Mouse (Mus musculus) kidney, postnatal 4 days (tissue): ENCODE data around the gene Cacng4.

Source experiments
- DNase-seq, 2 experiments: peaks; one replicate each; pipeline ENCODE4 v3.0.0; 2021; ENCODE audit warnings: mixed read lengths in 2 of 2

Cacng4 gene

DNA sequence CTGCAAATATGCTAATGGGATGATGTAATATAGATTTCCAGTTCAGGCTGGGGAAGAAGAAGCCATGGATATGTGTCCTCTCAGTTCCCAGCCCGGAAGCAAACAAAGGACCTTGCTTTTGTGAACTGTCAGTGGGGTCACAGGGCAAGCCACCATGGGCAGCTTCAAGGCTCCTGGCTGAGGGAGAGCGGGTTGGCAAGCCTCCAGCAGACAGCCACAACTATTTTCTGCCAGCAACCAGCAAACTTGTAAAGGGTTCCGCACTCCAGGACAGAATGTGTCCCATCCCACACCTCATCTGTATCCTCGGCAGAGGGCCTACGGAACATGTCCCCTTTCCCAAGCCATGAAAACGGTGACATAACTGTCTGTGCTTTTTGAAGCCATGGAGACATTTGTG, 22.4 kb downstream of the Cacng4 start:
- peak; percentile 41 to 56 for DNase-seq

DNA sequence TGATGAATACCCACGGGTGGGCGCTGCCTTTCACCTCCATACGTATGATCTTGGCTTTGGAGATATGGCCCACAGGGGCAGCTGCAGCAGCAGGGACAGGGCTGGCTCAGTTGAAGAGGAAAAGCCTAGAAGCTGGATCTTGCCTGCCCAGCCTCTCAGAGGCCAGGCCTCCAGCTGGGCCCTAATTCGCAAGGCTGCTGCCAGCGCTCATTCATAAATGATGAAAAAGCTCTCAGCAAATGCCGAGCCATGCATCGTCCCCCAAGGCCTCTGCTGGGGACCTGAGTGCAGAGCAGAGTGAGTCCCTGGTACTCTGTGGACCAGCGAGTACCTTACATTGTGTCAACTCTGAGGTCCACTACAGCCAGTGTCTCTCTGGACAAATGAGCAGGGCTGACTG, 26.0 kb downstream of the Cacng4 start:
- no peak for DNase-seq

DNA sequence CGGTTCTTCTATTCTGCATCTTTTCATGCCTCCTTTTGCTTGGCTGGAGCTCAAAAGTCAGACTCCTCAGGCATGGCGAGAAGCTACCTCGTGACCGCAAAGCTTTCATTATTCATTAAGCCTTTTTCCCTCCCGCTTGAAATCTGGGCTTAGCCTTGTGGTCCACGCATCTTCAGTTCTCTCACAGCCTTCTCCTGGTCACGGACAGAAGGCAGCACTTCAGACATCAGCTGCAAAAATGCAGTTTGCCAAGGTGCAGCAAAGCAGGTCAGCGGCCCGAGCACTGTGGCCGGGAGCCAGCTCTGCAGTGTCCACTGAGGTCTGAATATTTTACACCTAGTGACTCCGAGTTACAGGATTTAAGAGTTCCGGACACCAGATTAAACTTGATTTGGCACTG, 27.4 kb downstream of the Cacng4 start:
- peak; percentile 45 to 61 for DNase-seq

DNA sequence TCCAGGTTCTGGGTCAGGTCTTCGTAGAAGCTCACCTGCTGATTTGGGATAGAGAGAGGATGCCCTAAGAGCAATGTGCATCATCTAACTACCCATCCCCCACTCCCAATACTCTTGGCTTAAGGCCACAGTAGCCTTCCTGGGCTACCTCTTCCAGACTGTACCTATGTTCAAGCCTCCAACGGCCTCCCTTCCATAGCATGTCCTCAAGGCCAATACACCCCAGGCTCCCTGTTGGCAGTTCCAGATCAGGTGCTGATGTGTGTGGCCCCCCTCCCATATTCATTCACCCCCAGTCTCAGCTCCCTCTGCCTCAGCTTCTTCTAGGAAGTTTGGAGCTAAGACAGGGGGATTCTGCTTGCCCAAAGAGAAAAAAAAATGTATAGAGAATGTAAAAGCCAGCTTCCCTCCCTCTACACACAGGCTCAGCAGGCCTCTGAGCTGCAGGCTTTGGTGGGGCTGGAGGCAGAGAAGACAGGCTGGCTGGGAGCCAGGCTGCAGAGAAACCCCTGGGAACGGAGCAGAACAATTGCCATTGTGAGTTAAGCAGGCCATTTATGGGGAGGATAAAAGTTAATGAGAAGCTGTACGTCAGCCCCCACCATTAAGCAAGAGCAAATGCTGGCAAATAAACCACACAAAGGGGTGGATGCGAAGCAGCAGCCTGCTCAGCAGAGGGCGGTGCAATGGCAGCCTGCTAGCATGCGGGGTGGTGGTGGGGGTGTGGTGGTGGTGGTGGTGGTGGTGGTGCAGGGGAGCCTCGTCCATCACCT, 31.5 kb downstream of the Cacng4 start:
- DNase-seq: peak; percentile 58 to 71

DNA sequence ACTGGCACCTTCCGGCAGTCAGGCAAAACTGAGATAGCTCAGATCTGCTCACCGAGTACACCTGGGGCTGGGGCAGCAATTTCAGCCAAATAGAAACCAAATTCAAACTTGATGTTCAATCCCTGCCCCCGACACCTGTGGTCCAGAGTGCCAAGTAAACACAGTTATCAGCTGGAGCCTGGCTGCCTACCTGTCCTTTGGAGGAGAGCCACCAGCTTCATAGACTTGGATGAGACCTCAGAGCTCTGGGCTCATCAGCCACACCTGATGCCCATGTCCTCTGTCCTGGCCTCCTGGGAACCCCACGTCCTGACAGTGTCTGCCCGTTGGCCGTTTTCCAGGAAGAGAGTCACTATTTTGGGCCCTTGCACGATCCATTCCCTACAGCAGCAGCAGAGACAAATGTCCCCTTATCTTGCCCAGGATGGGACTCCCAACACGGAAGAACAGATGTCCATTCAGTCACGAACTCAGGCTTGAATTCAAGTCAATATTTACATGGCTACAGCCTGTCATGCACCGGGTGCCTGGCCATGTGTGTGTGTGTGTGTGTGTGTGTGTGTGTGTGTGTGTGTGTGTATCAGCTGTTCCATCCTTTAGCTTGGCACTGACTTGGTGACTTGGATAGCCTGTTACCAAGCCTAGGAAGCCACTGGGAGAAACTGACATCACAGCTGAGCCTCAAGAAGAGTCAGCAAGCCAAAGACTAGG, 32.4 kb downstream of the Cacng4 start:
- no peak for DNase-seq

DNA sequence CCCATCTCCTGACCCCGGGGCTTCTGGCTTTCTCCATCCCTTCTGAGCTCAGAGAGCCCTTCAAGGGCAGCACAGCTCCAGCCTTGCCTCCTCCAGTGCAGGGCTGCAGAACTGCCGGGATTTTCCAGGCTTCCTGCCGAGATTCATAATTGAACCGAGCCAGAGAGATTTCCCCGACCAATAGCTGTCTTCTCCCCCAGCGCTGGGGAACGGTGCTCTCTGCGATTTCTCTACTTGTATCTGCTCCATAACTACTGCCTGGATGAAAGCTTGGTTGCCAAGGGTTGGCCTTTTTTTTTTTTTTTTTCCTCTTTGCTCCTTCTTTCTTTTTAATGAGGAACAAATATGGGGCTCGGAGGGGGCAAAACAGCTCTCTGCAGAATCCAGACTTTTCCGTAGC, 34.4 kb downstream of the Cacng4 start:
- DNase-seq: no peak

DNA sequence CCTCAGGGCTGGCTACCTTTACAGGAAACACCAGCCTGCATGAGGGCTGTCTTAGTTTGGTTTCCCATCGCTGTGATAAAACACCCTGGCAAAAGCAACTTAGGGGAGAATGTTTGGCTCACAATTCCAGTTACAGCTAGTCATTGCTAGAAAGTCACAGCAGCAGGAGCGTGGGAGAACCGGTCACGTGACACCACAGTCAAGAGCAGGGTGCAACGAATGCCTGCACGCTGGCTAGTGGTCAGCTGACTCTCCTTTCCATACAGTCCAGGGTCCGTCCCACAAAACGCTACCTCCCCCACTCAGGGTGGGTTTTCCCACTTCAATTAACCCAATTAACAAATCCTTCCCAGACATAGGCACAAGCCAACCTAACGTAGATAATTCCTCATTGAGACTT, 34.8 kb downstream of the Cacng4 start:
- peak in 1 of 2 experiments; percentile 33 for DNase-seq

DNA sequence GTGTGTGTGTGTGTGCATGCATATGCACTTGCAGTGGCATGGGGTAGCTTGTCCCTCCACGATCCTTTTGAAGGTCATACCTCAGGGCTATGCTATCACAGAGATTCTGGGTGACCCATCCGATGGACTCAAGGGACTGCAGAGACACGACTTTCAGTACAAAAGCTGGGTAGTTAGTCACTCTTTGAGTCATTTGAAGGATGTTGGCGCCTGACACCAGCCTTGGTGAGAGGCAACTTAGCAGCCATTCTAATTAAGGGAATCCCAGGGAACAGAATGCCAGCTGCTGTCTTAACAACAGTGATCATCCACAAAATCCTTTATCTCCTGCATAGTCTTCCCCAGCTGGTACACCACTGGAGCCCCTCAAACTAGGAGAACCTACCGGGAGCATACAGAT, 45.2 kb downstream of the Cacng4 start:
- DNase-seq: no peak

DNA sequence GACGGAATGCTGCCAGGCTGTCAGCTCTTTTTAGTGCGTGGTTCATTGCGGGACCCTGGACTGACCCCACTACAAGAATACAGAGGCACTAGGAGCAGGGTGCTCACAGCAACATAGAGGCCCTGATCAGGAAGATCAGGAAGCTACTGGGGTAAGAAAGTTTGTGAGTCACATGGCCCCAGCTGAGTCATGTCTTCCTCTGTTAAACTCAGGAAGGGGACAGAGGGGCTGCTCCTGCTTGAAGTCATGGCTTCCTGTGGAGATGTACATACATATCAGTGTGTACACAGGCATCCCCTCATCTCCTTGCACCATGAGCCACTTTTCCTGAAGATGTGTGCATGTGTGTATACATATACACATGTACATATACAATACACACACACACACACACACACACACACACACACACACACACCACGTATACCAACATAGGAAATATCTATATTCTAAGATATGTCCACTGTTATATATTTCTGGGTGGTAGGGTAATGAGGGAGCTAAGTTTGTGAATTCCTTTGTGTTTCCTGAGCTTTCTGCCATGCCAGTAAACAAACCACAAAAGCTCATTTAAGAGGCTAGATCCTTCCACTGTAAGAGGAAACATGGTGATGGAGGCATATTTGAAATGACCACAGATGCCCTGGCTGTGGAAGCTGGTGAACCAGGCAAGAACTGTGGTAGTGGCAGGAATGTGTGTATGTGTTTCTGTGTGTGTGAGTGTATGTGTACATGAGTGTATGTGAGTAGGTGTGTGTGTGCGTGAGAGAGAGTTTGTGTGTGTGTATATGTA, 45.9 kb downstream of the Cacng4 start:
- DNase-seq: no peak

DNA sequence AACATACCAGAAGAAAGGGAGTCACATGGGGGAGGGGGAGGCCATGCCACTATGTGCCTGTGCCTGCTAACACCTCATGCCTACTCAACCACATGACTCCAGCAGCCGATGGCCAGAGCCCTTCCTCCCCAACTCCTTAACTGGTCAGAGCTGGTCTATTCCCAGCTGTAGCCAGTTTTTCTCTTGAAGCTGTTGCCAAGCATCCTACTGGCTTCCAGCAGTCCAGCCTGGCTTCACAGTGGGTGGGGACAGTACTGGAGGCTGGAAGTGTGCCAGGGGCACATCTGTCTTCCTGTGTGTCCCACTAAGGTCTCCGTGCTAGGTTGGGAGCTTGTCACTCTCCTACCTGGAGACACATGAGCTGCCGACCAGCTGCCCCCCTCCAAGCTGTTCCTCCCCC, 51.3 kb downstream of the Cacng4 start:
- DNase-seq: peak; percentile 30 to 53

DNA sequence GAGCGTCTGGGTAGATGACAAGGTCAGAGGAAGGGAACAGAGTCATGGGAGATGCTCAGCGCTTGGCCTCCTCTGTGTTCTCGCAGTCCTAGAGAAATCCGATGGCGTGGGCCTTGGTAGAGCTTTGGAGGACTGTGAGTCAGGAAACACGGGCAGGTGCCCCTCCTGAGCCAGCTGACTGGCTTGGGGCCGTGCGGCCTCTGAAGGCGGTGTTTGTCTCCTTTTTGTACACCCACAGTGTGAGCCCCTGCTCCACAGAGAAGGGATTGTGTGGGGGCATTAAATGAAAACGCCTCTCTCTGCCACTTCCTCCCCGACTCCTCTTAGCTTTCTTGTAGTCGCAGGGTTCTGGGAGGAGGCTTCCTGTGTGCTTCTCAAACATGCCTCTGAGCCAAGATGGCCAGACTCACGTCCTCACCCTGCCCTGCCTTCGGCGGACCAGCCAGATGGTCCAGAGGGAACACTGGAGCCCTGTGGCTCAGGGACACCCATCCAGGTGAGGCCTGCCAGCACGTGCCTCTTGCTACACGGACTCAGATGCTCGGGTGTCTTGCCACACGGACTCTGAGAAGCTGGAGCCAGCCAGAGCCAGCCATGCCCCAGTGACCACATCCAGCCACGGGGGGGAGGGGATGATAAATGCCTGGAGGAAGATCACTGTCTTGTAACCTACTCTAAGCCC, 55.8 kb downstream of the Cacng4 start:
- peak in 1 of 2 experiments; percentile 42 for DNase-seq

DNA sequence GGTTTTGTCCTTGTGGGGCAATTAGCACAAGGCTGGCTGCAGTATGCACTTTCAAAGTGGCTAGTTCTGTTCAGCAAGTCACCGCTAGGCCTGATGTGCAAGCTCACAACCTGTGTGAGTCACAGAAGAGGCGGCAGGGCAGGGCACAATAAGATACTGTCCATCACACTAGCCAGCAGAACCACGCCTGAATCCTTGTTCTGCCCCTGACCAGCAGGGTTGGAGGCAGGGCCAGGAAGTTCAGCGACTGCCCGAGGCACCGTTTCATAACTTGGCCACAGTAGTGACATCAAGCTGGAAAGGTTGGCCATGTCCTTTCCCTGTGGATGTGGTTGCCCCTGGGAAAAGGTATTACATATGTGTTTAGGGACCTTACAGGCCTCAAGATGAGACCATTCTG, 56.5 kb downstream of the Cacng4 start:
- no peak for DNase-seq

DNA sequence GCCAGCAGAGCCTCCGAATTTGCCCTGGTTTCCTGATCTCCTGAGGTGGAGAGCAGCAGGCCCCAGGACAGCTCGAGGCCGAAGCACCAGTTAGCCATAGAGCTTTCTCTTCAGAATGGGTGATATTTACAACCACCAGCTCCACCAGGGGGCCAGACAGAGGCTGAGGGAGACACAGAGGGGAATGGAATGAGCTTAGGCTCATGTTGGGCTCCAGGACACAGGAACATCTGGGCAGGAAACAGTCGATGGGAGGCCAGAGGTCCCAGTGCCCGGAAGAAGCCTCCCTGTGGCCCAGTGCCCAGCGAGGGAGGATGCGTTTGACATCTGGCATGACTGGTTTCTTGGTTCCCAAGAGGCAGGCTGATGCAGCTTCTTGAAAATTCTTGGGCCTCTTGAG, 60.2 kb downstream of the Cacng4 start:
- DNase-seq: peak; percentile 58 to 66

DNA sequence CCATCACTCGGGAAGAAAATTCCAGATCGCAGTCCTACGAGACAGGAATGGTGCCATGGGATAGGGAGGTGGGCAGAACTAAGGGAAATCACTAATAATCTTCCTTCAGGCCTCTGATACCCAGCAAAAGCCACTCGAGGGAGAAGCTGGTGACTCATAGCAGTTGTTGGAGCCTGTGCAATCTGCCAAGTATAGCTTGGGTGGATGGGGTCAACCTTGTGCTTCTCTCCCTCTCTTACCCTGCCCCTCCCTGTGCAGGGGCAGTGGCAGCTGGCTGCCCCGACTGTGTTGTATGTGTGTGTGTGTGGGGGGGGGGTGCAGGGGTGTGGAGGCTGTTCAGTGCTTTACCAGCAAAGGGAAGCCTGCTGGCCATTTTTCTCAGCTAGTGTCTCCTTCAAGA, 62.9 kb downstream of the Cacng4 start:
- DNase-seq: no peak

DNA sequence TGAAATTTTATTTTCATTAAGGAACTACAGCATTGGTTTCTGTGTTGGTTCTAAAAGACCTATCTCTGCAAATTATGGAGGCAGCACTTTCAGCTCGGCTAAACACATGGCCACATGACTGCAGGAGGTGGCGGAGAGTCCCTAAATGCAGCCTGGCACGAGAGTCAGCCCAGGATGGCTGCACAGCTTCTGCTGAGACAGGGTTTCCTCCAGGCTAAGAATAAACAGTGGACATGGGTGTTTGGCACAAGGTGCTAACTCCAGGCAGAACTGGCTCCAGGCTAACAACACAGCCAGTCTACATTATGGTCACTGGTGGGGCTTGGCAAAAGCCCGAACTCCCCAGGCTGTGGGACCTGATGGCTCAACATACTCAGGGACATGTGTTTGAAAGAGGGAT, 63.4 kb downstream of the Cacng4 start:
- DNase-seq: no peak

DNA sequence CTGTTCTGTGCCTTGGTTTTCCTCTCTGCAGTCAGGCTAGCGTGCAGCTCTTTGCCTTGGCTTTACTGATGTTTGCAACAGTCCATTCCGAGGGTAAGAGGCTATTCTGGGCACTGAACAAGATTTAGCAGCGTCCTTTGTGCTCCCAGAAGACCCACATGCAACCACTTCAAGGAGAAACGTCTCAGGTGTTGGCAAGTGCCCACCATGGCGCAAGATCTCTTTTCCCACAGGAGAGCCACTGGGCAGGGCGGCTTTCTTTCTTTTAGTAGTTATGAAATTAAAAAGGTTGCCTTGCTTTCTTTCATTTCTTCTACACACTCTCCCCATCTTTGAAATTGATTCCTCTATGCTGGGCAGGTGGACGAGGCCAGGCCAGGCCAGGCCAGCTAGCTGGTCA, 65.2 kb downstream of the Cacng4 start:
- DNase-seq: no peak

DNA sequence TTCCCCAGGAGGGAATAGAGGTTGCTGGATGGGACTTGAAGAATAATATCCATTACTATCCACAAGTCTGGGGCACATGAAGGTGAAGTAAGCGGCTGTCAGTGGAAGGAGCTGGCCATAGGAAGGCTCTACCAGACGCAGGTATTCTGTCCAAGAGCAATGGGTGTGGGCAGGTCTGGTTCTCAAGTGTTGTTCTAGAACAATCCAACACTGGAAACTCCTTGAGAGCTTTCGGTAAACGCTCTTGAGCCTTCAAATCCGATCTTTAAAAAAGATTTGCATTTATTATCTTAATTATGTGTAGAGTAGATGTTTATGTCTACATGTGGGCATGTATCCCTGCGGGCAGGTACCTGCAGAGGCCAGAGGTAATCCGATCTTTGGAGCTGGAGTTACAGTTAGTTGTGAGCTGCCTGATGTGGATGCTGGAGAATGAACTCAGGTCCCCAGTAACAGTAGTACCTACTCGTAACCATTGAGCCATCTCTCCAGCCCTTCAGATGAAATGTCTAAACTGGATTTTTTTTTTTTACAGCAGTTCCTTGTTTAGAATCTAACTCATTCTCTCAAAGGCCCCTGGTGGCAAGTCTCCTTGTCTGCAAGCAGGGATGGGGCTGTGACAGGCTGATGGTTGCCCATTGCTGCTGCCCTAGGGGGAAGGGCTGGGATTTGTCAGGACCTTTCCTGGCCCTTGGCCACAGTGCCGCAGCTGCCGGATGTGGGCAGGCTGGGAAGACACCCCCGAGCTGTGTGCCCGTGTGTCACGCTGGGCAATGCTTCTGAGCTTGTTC, 66.1 kb downstream of the Cacng4 start:
- no peak for DNase-seq

DNA sequence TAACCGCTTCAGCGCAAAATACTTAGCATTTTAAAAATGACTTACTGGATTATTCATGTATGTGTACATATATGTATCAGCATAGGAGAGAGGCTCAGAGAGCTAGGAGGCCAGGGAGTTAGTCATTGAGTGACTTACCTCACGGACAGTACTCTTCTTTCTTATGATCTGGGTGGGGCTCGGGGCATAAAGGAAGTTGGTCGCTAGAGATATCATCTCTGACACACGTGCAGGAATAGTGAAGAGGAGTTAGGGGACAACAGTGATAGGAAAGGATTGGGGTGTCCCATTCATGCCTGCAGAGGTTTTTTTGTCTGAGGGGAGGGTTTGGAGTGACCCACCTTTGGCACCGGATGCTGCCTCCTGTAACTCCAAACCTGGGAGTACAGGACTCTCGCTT, 69.8 kb downstream of the Cacng4 start:
- DNase-seq: no peak

DNA sequence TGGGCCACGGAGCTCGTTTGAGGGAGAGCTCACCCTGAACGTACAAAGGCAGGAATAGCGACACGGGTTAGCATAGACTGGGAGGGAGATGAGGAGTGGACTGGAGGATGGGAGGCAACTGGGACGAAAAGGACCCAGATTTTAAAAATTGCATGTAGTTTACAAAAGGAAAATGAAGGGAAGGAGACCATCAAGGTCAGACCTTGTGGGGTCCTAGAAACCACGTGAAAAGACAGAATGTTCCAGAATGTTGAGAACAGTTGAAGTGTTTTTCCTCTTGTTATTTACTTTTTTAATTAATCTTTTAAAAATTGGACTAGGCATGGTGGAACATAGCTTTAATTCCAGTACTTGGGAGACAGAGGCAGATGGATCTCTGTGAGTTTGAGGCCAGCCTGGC, 73.3 kb downstream of the Cacng4 start:
- no peak for DNase-seq

DNA sequence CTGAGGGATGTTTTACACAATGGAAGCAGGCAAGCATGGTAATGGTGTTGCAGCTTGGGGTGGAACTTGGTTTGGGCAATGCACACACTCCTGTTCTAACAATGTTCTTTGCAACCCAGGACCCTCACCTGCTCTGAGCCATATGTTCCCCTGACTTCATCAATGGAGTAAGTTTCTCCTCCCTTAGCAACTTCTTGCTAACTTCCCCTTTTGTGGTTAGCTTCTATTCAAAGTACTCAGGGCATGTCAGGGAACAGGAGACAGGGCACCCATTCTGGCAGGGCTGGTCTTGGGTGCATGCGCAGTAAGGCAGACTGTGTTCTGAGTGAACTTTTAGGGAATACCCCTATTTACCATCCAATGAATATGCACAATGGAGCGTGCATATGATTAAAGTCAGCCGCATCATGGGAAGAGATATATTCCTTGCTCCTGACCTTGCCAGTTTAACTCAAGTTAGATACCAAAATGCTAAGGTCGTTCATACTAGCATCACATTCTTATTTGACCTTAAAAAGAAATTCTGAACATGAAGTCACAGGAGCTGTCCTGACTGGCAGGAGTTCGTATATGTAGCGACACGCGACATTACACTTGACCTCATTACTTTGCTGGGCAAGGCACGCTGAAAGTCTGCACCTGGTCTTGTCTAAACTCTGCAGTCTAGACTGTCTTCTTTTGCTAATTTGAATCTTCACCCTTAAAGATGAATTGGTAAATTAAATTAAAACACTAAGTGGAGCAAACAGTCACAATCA, 73.9 kb downstream of the Cacng4 start:
- no peak for DNase-seq

DNA sequence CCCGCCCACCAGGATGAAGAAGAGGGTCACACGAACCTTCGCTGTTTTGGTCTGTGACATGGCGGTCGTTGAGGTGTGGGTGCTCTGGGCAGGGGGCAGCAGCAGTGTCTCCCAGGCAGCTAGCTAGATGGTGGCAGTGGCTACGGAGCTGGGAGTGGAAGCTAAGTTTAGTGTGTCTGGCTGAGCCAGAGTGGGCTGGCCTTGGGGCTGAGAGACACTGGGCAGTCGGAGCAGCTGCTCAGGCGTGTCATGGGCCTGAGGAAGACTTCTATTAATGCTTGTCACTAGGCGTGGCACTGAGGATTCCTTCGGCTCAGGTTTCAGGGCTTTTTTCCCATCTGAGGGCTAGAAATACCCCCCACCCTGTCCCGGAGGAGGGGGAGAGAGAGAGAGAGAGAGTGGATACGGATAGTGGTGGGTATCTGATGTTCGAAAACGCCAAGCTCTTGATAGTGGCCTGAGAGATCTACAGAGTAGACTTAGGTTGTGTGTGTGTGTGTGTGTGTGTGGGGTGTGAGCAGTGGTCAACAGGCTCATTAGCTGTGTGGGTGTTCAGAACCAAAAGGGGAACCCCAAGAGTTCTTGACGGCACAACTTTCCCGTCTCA, 77.9 kb downstream of the Cacng4 start, which contains the start of gene Cacng1:
TSS of gene Cacng1 (minus strand) at position 191 of the 607 bp plus-strand sequence.
- no peak for DNase-seq
